Mouse (Mus musculus) thymus, adult 18-20 months (tissue): Measurements from ENCODE around the gene Gm12248.
A peak's percentile ranks its signal among the peaks of the same experiment; 100 is the strongest.
"Not testable (repeated sequence)": the region's sequence is repeated elsewhere in the genome, so short reads cannot be mapped to it uniquely, and the experiment has no call there.

Experiments used
- DNase-seq, 2 experiments: peaks; one replicate each; pipeline ENCODE4 v3.0.0; 2022; ENCODE audit warnings: mixed read lengths in 2 of 2

The Gm12248 gene

DNA sequence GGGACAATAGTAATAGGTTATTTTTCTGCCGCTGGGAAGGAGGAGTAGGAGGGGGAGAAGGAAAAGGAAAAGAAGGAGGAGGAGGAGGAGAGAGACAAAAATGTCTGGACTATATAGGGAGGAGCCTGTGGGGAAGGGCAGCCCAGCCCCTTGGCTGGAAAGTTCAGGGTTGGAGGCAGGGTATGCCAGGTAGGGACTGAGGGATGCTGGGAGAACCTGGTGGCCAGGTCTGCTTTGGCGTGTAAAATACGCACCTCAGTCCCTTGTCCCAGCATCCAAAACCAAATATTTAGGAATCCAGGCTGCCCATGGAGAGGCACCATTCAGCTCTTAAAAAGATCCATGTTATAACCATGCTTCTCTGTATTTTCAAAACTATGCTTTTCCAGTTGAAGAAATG, 9.2 kb upstream of the Gm12248 start:
- peak; percentile 22 to 35 for DNase-seq

DNA sequence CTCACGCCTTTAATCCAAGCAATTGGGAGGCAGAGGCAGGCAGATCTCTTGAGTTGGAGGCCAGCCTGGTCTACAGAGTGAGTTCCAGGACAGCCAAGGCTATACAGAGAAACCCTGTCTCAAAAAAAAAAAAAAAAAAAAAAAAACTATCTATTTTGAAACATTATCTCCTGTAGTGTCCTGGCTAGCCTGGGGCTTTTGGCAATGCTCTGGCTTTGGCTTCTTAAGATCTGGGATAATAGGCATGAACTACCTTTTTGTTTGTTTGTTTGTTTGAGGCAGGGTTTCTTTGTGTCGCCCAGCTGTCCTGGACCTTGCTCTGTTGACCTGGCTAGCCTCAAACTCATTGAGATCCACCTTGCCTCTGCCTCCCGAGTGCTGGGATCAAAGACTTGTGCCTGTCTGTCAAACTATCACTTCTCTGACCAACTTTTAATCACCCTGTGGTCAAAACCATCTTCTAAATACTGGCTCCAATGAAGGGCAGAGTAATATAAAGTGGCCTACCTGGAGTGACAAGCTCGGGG, 8.3 kb upstream of the Gm12248 start:
- no peak for DNase-seq

DNA sequence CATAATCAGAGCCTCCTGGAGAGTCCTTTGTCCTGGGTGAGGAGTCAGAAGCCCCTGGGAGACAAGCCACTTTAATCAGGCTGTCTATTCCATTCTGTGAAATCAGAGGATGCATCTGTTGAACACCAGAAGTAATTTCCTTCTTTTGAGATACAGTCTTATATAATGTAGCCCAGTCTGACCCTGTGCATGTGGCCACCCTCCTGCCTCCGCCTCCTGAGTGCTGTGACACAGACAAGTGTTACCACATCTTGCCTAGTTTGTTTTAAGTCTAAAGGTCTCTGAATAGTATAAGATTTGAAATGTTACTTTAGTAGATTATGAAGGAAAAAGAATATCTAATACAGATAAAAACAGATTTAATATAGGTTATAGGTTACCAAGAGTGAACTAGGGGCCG, 7.1 kb upstream of the Gm12248 start:
- no peak for DNase-seq

DNA sequence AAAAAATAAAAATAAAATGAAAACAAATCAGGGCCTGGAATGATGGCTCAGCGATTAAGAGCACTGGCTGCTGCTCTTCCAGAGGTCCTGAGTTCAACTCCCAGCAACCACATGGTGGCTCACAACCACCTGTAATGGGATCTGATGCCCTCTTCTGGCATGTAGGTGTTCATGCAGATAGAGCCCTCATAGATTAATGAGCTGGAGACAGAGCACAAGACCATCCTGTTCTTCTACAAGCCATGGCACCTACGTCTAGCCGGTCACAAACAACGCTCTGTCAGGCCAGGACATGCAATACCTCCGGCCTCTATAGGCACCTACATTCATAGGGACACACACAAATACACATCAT, 5.4 kb upstream of the Gm12248 start:
- DNase-seq = peak in 1 of 2 experiments; percentile 37

DNA sequence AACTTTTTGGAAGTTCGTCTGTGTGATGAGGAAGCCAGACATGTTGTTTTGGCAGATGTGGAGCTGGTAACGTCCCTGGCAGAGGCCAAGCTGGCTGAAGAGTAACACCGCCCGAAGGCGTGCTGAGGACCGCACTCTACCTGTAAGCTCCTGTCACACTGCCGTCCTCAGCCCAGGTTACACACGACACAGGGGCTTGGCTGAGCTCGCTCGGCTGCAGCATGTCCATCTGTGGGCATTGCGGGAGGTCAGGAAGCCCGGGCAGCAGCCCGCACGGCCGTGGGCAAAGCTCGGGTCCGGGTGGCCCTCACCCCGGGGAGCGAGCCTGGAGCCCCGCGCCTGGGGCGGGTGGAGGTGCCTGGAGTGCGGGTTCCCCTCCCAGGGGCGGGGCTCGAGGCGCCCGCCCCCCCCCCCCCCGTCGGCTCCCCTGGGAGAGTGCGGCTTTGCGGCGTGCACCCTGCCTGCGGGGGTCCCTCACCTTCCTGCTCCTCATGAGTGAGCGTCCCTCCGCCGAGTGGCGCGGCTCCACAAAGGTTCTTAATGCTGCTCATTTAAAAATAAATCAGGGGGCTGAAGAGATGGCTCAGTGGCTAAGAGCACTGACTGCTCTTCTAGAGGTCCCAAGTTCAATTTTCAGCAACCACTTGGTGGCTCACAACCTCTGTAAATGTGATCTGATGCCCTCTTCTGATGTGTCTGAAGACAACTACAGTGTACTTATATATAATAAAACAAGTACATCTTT, 4.9 kb upstream of the Gm12248 start:
- peak; percentile 27 to 48 for DNase-seq

DNA sequence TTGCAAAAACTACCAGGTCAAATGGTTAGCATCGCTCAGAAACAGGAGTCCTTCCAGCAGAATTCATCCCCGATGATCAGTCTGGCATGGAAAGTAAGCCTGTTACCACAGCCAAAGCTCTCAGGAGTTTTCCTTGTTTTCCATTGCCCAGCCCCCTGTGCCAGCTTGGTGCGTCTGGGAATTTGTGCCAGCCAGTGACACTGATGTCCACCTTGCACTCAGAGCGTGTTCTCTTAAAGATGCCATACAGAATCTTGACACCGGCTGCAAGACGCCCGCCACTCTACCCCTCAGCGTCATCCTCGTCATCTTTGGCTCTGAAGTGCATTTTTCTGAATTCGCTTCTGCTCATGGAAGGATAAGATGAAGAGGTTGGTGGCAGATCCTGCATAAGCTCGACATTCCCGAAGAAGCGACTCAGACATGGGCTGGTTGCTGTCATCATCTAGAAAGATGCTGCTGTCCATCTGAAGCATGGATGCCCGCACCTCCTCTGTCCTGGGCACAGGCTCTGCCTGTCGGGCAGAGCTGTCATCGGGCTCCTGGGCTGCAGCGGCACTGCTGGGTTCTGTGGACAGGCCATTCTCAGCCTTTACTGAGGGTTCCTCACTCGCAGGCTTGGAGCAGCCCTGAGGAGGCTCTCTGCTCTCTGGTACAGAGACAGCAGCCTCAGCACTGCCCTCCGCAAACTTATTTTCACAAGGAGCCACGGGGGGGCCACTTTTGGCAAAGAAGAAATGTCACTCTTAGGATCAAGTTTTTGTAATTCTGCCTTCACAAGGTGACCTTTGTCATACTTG, 4.1 kb upstream of the Gm12248 start:
- peak; percentile 10 to 18 for DNase-seq

DNA sequence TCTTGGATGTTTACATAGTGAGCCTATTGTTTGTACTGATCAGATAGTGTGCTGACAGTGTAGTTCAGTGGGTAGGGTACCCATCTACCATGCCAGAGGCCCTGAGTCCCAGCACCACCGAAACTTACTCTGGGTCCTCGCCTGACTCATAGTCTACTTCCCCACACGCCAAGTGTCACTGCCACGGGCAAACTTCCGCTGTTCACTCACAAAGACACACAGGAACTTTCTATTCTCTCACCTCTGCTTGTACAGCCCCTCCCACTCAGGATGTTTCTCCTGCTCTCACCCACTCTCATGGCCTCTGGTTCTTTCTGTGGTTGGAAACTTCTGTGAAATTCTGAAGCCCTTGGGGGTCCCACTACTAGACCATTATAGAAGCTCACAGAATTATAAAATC, 3.2 kb upstream of the Gm12248 start:
- peak; percentile 59 to 80 for DNase-seq

DNA sequence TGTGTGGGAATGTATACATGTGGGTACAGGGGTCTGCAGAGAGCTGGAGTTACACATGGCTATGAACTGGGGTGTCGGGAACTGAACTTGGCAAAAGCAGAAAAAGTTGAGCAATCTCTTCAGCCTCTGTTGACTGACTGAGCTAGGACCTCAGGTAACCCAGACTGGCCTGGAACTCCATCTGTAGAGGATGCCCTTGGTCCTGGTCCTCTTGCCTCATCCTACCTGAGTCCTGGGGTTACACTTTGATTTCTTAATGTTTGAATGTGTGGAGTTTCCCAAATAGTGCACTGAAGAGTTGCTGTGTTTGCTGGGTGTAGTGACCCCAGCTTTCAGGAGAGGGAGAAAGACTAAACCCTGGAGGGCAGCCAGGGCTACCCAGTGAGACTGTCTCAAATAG, 2.6 kb upstream of the Gm12248 start:
- DNase-seq = no peak

DNA sequence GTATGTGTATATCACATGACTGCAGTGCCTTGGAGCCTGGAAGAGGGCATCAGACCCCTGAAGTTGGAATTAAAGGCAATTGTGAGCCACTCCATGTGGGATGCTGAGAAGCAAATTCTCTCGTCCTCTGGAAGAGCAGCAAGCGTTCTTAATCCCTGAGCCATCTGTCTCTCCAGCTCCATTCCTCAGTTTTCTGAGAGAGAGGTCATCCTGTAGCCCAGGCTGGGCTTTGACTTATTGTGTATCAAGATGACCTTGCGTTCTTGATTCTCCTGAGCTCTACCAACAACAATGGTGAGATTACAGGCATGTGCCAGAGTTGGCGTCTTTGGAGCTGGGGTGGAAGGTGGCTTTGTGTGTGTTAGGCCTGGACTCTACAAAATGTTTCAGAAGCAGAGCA, 1.8 kb upstream of the Gm12248 start:
- DNase-seq = no peak

DNA sequence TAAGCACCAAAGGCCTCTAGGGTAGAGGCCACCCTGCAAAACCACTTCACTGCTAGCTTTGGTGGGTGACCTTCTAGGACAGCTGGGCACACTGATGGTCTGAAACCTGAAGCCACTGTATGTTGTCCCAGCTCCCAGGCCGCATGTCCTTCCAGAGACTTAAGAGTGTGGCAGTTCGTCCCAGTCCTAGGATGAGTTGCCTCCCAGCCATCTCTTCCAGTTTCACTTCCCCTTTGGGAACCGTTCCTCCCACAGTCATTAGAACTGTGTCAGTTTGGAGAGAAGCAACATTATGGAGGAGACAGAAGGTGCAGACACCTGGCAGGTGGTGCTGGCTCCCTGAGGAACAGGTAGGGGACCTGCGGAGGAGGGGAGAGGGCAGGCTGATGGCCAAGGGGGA, 393 bp downstream of the Gm12248 start:
- no peak for DNase-seq

DNA sequence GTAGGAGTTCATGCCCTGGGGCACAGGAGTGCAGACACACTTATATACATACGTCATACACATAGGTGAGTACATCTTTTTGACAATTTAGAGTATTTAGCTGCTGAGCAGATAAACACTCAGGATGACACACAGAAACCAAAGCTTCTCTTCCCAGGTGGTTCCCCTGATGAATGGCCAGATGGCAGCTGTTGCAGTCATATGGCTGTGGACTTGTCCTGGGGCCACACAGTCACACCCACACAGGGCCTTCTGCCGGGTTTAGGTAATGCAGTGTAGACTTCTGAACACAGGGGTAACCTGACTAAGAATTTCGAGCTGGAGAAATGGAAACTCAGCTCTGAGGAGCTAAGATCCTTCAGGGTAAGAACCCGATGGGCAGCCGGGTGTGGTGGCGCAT, 11.2 kb downstream of the Gm12248 start:
- DNase-seq = no peak

DNA sequence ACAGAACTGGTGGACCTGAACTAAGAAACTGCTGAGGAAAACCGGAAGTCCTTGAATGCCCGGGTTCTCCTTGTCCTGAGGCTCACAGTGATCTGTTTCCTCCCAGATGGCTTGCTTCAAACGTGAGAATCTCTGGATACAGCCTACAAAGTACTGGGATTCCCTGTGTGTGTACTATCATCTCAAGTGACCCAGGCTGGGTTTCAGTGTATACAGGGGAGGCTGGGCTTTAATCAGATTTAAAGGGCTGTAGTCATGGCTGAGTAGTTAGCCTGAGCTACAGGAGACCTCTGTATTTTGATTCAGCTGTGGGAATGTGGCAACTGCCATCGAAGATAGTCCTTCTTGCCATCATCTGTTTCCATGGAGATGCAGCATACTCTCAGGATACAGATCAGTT, 15.7 kb downstream of the Gm12248 start:
- DNase-seq = no peak

DNA sequence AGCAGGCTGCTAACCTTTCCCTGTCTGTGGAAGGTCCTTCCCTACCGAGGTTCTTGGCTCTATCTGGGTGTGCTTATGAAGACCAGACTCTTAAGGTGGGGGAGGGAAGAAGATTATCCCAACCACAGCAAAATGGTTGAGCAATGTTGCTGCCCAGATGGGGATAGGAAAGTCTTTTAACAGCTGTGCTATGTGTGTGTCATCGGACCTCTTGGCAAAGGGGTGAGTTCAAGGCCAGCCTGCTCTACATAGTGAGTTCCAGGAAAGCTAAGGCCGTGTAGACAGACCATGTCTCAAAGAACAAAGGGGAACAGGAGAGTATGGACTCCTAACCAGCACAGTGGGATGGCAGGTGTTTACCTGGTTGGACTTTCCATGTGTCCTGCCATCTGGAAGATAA, 20.0 kb downstream of the Gm12248 start:
- DNase-seq = no peak

DNA sequence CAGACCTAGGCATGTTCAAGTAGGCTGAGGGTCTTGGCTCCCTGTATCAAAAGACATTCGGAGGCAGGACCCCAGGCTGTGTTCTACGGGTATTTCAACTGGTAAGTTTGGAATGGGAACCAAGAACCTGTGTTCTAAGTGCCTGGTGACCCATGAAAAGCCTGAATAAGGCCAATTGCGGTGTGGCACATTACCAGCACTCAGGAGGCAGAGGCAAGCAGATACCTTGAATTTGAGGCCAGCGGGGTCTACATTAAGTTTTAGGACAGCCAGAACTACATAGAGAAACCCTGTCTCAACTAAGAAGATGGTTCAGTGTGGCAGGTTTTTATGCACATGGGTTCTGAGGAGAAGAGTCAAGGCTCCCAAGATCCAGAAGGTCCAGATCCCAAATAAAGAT, 27.9 kb downstream of the Gm12248 start:
- DNase-seq = no peak

DNA sequence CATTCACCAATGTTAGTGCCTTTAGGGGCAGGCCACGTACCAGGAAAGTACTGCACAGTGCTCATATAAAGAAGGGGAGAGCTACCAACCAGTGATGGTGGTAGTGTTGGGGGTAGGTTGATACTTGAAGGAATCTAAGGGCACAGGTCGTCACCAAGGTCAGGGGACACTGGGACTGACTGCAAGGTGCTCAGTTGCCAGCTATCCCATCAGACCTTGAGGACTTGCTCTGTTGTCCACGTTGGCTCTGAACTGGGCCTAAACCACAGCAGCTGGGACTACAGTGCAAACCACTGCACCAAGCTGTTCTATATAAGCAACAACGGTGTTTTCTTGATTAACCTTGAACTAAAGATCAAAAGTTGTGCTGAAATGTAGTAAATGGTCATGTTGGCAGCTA, 30.3 kb downstream of the Gm12248 start:
- DNase-seq = no peak

DNA sequence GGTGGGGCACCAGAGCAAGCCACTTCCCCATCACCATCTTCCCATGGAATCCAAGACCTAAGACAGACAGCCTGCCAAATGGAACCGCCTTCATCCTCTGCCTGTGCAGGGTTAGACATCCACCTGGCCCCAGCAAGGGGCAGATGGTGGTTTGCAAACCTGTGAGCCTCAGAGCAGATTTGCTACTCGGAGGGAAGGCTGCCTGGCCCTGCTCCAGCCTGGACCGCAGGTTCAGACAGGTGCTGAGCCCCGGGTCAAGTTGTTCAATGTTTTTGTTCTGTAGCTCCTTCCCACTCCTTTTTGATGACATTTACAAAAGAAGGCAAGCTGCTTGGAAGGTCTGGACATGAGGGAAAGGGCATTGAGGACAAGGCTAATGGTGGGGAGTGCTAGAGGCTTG, 31.7 kb downstream of the Gm12248 start:
- not testable (repeated sequence) for DNase-seq

DNA sequence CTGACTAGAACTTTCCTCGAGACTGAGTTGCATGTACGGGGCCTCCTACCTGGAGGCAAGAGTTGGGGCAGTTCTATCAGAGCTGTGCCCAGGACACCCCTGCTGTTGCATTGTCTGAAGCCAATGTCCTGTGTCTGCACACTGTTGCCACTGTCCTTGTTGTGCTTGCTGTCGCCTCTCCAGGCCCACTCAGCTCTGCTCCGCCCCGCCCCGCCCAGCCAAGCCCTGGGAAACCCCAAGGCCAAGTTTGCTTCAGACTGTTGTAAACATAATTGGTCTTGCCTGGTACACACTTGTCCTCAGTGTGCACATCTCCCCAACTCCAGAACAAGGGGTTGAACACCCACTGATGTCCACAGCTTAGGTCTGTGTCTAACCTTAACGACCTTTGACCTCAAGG, 33.2 kb downstream of the Gm12248 start:
- not testable (repeated sequence) for DNase-seq

DNA sequence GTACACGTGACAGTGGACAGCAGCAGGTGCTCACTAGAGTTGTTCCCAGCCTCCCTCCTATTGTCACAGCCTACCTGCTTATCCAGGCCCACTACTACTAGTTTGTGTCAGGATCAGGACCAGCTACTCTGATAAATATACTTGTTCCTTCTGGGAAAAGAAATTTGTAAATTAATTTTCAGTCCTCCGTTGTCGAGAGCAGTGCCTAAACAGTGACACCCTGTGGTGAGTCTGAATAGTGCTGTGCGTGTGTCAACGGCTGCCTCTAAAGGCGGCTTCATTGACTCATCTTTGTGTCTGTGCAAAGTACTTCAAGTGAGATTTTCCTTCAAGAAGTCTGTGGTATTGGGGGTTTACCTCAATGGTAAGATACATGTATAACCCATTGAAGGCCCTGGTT, 35.5 kb downstream of the Gm12248 start:
- no peak for DNase-seq

DNA sequence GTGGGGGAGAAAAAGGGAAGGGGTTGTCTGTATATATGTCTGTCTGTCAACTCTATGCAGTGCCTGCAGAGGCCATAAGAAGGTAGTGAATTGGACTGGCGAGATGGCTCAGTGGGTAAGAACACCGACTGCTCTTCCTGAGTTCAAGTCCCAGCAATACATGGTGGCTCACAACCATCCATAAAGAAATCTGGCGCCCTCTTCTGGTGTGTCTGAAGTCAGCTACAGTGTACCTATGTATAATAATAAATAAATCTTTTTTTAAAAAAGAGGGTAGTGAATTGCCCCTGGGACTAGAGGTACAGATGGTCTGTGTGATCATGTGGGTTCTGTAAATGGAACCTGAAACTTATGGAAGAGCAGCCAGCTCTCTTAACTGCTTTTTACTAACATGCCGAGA, 46.5 kb downstream of the Gm12248 start:
- DNase-seq = no peak

DNA sequence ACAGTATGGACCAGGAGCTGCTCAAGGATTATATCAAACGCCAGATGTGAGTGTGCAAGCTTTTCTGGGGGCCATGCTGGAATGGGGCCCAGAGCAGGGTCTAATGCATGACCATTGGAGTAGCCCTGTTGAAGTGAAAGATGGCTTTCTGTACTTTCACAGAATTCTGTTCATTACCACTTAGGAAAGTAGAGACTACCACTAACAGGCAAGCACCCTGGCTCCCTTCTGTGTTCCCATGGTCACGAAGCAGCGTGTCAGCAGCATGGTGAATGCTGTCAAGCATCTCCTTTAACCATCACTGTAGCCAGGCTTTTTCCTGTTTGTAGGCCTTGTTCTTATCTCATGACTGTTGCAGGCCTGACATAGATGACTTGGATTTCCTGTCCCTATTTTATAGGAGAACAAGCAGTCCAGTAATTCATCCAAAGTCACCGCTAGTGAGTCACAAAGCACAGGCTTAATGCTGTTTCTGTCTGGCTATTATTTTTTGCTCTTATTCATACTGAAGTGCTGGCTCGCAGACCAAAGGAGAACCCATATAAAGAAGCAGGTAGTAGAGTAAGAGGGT, 50.0 kb downstream of the Gm12248 start:
- DNase-seq = no peak

DNA sequence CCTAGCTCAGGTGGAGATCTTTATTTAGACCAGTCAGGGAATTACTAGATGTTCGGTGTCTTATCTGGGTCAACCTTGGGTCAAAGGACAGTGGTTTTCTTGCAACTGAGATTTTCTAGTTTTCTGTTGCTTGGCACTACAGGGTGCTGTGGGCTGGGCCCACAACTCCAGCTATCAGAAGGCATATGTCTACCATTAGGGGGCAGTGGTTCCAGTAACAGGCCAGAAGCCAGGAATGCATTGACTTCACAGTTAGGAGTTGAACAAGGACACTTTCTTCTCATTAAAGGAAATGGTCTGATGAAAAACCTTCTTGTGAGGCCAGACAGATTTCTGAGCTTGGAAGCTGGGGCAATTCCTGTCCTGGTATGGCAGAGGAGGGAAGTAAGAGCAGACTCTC, 53.9 kb downstream of the Gm12248 start:
- DNase-seq = no peak

DNA sequence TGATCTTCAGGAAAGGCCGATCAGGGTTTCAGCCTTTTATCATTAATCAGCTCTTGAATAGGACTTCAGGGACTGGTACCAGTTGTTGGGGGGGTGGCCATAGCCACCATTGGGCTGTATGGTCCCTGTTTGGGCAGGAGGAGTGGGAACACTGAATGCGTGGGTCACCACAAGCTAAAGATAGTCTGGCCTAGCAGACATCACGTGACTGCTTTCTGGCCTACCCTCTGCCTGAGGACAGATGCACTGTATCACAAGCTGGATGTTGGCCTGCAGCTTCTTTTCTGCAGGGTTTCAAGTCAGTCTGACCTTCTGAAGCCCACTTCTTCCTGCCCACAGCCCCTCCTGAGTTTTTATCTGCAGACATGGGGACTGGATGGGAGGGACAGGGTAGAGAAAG, 59.3 kb downstream of the Gm12248 start:
- DNase-seq = no peak

DNA sequence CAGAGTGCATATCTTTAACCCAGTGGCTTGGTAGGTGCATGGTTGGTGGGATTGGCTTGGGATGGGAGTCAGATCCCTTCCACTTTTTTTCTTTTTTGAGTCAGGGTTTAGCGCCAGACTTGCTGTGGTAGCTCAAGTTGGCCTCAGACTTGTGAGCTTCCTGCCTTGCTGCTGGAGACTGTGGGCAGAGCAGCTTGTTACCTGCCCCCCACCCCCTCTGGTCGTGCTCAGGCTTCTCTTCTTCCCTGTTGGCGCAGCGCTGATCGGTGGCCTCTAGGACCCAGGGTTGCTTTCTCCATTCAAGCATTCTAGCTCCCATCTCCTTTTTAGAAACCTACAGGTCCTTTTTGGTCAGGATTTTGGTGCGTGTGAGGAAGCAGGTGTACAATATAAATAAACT, 61.8 kb downstream of the Gm12248 start:
- DNase-seq = no peak

DNA sequence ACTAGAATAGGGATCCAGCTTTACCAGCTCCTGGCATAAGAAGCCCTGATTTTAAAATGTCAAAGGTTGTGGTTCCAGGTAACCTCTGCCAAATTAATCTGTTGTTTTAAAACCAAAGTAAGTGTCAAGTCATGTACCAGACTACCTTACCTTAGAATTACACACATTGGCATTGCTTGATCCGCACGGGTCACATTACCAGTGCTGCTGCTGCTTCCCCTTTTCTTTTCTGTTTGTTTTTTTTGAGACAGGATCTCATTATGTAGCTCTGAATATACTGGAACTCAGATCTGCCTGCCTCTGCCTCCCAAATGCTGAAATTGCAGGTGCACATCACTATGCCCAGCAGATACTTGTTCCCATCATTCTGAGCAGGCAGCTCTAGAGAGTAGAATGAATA, 63.1 kb downstream of the Gm12248 start:
- no peak for DNase-seq
